In genomic region chr1:132200562-132201510, GRCm38 (mm10) we compare ENCODE assay signal across 8 mouse cellular contexts. TPM values are rescaled to one million over a fixed set of nuclear protein-coding genes. Genes with fewer than 3 reads are reported as not detected.
DNase-seq lines count a peak whose midpoint lies in the region; ATAC-seq lines count a peak whose summit lies in the region.

No protein-coding gene starts in this region.

- H3K4me2 ChIP-seq in embryonic facial prominence, embryonic 15.5 days (replicated peaks), result peak overlapping the region; percentile 51
- no peak overlapping the region for H3K4me2 ChIP-seq in neural tube, embryonic 11.5 days (ENCODE audit: low read depth)

- peak; percentile 88 for ATAC-seq in embryonic facial prominence, embryonic 15.5 days (ENCODE audit: insufficient number of reproducible peaks, low FRiP score, low TSS enrichment, low read depth)
- ATAC-seq in neural tube, embryonic 11.5 days (ENCODE audit: insufficient read depth, low FRiP score, low TSS enrichment), result peak; percentile 39

- DNase-seq in heart, embryonic 10.5 days (ENCODE audit: low spot score), result no peak
- DNase-seq in heart, postnatal 4 days, result no peak
- DNase-seq in adipocyte (ENCODE audit: low spot score), result peak; percentile 66
- DNase-seq in left cerebral cortex, adult 18-20 months (ENCODE audit: low spot score in 2 of 2), result peak; percentile 62 to 76
- peak; percentile 66 for DNase-seq in neural tube, embryonic 11.5 days (ENCODE audit: low spot score)
- no peak for DNase-seq in ovary, postnatal 10 days (ENCODE audit: low spot score)
- DNase-seq in kidney, postnatal 36 days, result no peak

- H3K27ac ChIP-seq in heart, embryonic 10.5 days, result no peak overlapping the region
- H3K27ac ChIP-seq in embryonic facial prominence, embryonic 15.5 days (replicated peaks), result peak overlapping the region; percentile 80
- no peak overlapping the region for H3K27ac ChIP-seq in neural tube, embryonic 11.5 days (ENCODE audit: low read depth, low read length)

- no peak overlapping the region for H3K9ac ChIP-seq in embryonic facial prominence, embryonic 15.5 days
- peak overlapping the region; percentile 23; the same call in 1 of the 2 replicates for H3K9ac ChIP-seq in neural tube, embryonic 11.5 days (ENCODE audit: low read length)

- peak overlapping the region; percentile 33; the same call in 1 of the 2 replicates for H3K4me3 ChIP-seq in heart, embryonic 10.5 days
- peak overlapping the region; percentile 40 for H3K4me3 ChIP-seq in embryonic facial prominence, embryonic 15.5 days (replicated peaks)
- H3K4me3 ChIP-seq in neural tube, embryonic 11.5 days (ENCODE audit: low read depth, low read length), result no peak overlapping the region

- WGBS in heart, embryonic 10.5 days, result 18% methylated on average over 11 of the region's 11 CpGs
- WGBS in embryonic facial prominence, embryonic 15.5 days, result 5% methylated on average over 11 of the region's 11 CpGs
- WGBS in neural tube, embryonic 11.5 days, result 11% methylated on average over 11 of the region's 11 CpGs

- no peaks in the 10 kb centered on the region for H3K36me3 ChIP-seq in heart, embryonic 10.5 days
- no peaks in the 10 kb centered on the region for H3K36me3 ChIP-seq in embryonic facial prominence, embryonic 15.5 days
- H3K36me3 ChIP-seq in neural tube, embryonic 11.5 days (ENCODE audit: control insufficient read depth, insufficient read depth, low read length), result no peaks in the 10 kb centered on the region

- peaks cover 81% of the 10 kb centered on the region for H3K27me3 ChIP-seq in heart, embryonic 10.5 days (ENCODE audit: insufficient read depth, poor library complexity, severe bottlenecking)
- peaks cover 19% of the 10 kb centered on the region; the same call in 1 of the 2 replicates for H3K27me3 ChIP-seq in embryonic facial prominence, embryonic 15.5 days
- no peaks in the 10 kb centered on the region for H3K27me3 ChIP-seq in neural tube, embryonic 11.5 days (ENCODE audit: control insufficient read depth, insufficient read depth, low read length)

- no peaks in the 10 kb centered on the region for H3K9me3 ChIP-seq in heart, embryonic 10.5 days
- H3K9me3 ChIP-seq in embryonic facial prominence, embryonic 15.5 days (replicated peaks), result no peaks in the 10 kb centered on the region
- H3K9me3 ChIP-seq in neural tube, embryonic 11.5 days (ENCODE audit: control insufficient read depth, low read length), result no peaks in the 10 kb centered on the region

- H3K4me1 ChIP-seq in heart, embryonic 10.5 days, result peaks cover 37% of the 10 kb centered on the region
- peaks cover 29% of the 10 kb centered on the region for H3K4me1 ChIP-seq in embryonic facial prominence, embryonic 15.5 days
- H3K4me1 ChIP-seq in neural tube, embryonic 11.5 days (ENCODE audit: control insufficient read depth, insufficient read depth, low read length), result peaks cover 24% of the 10 kb centered on the region

RNA-seq across cellular contexts. Expression of gene AC124108.1, which starts 9.6 kb away (rescaled TPM):
- 0.05 TPM in 1 of 2 replicates, not detected in the other for polyA plus RNA-seq in heart, embryonic 10.5 days (2016; fragmentation: Nextera tagmentation; extraction: Ambion mirVana)
- total RNA-seq in heart, postnatal 4 days (2021), result not detected
- 0.37 and 0.43 TPM in 2 replicates for polyA plus RNA-seq in embryonic facial prominence, embryonic 15.5 days (2015; fragmentation: Nextera tagmentation; extraction: Ambion mirVana)
- 1 to 10 TPM; 3.4 to 5.2 TPM for total RNA-seq in left cerebral cortex, adult 18-20 months (2021)
- 2.2 and 2.6 TPM in 2 replicates for polyA plus RNA-seq in neural tube, embryonic 11.5 days (2014; fragmentation: Nextera tagmentation; extraction: Ambion mirVana)

RNA-seq across cellular contexts. Expression of gene Lemd1, which starts 9.6 kb away (rescaled TPM):
- 0.12 and 0.49 TPM in 2 replicates for polyA plus RNA-seq in heart, embryonic 10.5 days (2016; fragmentation: Nextera tagmentation; extraction: Ambion mirVana)
- not detected for total RNA-seq in heart, postnatal 4 days (2021)
- polyA plus RNA-seq in embryonic facial prominence, embryonic 15.5 days (2015; fragmentation: Nextera tagmentation; extraction: Ambion mirVana), result 0.79 and 0.91 TPM in 2 replicates
- 1 to 10 TPM; 4.8 to 7.6 TPM for total RNA-seq in left cerebral cortex, adult 18-20 months (2021)
- 5.6 and 6.8 TPM in 2 replicates for polyA plus RNA-seq in neural tube, embryonic 11.5 days (2014; fragmentation: Nextera tagmentation; extraction: Ambion mirVana)

RNA-seq across cellular contexts. Expression of gene Gm10188, which starts 28.7 kb away (rescaled TPM):
- not detected in 2 replicates for polyA plus RNA-seq in heart, embryonic 10.5 days (2016; fragmentation: Nextera tagmentation; extraction: Ambion mirVana)
- total RNA-seq in heart, postnatal 4 days (2021), result not detected
- polyA plus RNA-seq in embryonic facial prominence, embryonic 15.5 days (2015; fragmentation: Nextera tagmentation; extraction: Ambion mirVana), result not detected in 2 replicates
- total RNA-seq in left cerebral cortex, adult 18-20 months (2021), result not detected
- not detected in 2 replicates for polyA plus RNA-seq in neural tube, embryonic 11.5 days (2014; fragmentation: Nextera tagmentation; extraction: Ambion mirVana)

Comparison
In these comparisons a context has a peak if more than half of its experiments do, and no peak if none do; other contexts are left out.
1. DNase-seq: peak in adipocyte (single experiment), left cerebral cortex, adult 18-20 months (2 of 2) and neural tube, embryonic 11.5 days (single experiment); none in heart, embryonic 10.5 days (single experiment), heart, postnatal 4 days (single experiment), ovary, postnatal 10 days (single experiment) and kidney, postnatal 36 days (0 of 2).